Mouse (Mus musculus) intestine, embryonic 15.5 days (tissue): ENCODE data around the gene Gm28308. TPM values are rescaled to one million over a fixed set of nuclear protein-coding genes. Genes with fewer than 3 reads are reported as not detected.
A peak's percentile ranks its signal among the peaks of the same experiment; 100 is the strongest.

Experiments
- ATAC-seq: fragments of 200-750 bp; cut with Nextera tagmentation; 2 replicates; pipeline ENCODE4 v1.8.0; 2017; ENCODE audit warnings: moderate TSS enrichment, moderate library complexity
- H3K27ac ChIP-seq: fragments of 300-500 bp; sonication (generic); 2 replicates; pipeline ENCODE4 v1.5.1; 2015; ENCODE audit warnings: mild to moderate bottlenecking, inconsistent platforms
- H3K27me3 ChIP-seq: fragments of 300-500 bp; sonication (generic); replicated peaks from 2 replicates; pipeline ENCODE4 v1.6.1; 2015; ENCODE audit warnings: inconsistent platforms
- H3K36me3 ChIP-seq: fragments of 300-500 bp; sonication (generic); 2 replicates; pipeline ENCODE4 v1.6.1; 2015; ENCODE audit warnings: inconsistent platforms
- H3K4me1 ChIP-seq: fragments of 300-500 bp; sonication (generic); replicated peaks from 2 replicates; pipeline ENCODE4 v1.6.1; 2015; ENCODE audit warnings: inconsistent platforms
- H3K4me2 ChIP-seq: fragments of 300-500 bp; sonication (generic); replicated peaks from 2 replicates; pipeline ENCODE4 v1.6.1; 2015; ENCODE audit warnings: mild to moderate bottlenecking, inconsistent platforms
- H3K4me3 ChIP-seq: fragments of 300-500 bp; sonication (generic); replicated peaks from 2 replicates; pipeline ENCODE4 v1.5.1; 2015; ENCODE audit warnings: inconsistent platforms
- H3K9ac ChIP-seq: fragments of 300-500 bp; sonication (generic); 2 replicates; pipeline ENCODE4 v1.6.1; 2015; ENCODE audit warnings: inconsistent platforms
- H3K9me3 ChIP-seq: fragments of 300-500 bp; sonication (generic); 2 replicates; pipeline ENCODE4 v1.6.1; 2016; ENCODE audit warnings: inconsistent platforms
- WGBS: fragments of 180-500 bp; shearing (Covaris S2); methylation state at CpG from one replicate; pipeline ENCODE4 v1.1.7; 2015; 5-methylcytosine and 5-hydroxymethylcytosine counted together
- polyA plus RNA-seq: library from polyadenylated mRNA; unstranded; fragments of >200 nt; fragmentation: Nextera tagmentation; extraction: Ambion mirVana; gene quantifications from 2 replicates; pipeline ENCODE4 v1.2.1, GENCODE M21; 2015

Gm28308 gene
- polyA plus RNA-seq, 1 experiment from 2014 or later, result not detected

DNA sequence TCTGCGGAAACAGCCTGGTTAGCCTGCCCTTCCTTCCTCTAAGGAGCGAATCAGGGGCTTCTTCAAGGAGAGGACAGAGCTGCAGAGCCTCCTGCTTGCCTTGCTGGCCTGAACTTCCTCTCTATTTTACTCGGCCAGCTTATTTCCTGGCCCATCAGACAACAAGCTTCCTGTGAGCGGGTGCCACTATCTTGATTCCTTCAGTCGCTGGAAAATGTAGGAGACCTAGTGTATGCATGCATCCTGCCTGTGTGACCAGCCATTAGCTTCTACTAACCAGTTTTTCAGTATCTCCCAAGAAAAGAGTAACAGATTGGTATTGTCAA lies 42.3 kb downstream of the Gm28308 start:
- Histone ChIP-seq H3K27ac (peak overlapping the region; percentile 83), H3K4me2 (peak overlapping the region; percentile 75), H3K9ac (peak overlapping the region; percentile 50), H3K4me1 (peaks cover 25% of the 10 kb centered on the region), H3K27me3 (peaks cover 16% of the 10 kb centered on the region), H3K36me3 (no peaks in the 10 kb centered on the region), H3K9me3 (no peaks in the 10 kb centered on the region), H3K4me3 (0 out of 2 replicates have a peak overlapping the region, but pooled peaks have one; percentile 20)
- WGBS, result 47% methylated on average over 5 of the region's 5 CpGs
- no peak for ATAC-seq

DNA sequence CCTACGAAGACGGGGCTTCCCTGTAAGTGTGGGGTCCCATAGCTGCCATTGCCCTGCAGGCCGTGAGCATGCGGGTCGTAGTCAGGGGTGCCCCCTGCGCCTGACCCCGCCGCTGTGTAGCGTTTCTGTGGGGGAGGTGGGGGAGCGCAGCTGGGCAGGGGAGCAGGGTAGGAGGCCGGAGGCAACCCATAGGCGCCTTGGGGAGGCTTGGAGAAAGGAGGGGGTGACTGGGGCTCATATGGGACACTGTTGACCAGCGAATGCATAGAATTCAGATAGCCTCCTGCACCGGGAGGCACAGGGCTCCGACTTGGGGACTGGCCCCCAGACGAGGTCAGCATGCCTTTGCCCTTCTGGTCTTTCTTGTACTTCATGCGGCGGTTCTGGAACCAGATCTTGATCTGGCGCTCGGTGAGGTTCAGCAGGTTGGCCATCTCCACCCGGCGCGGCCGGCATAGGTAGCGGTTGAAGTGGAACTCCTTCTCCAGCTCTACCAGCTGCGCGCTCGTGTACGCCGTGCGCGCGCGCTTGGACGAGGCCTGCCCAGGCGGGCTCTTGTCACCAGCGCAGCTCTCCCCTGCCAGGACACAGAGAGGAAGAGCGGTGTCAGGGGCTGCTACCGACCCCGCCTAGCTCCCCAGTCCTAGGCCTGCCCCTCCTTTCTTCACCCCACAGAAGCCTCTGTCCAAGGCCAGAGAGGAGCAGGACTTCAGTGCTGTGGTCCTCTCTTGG lies 42.8 kb downstream of the Gm28308 start:
- H3K9ac ChIP-seq, result peak overlapping the region; percentile 50
- WGBS, result 34% methylated on average over 40 of the region's 40 CpGs
- peak overlapping the region; percentile 83 for H3K27ac ChIP-seq
- no peaks in the 10 kb centered on the region for H3K36me3 ChIP-seq
- peak; percentile 22; the same call in 1 of the 2 replicates for ATAC-seq
- peaks cover 25% of the 10 kb centered on the region for H3K4me1 ChIP-seq
- H3K9me3 ChIP-seq, result no peaks in the 10 kb centered on the region
- H3K4me3 ChIP-seq, result peak overlapping the region; percentile 20
- H3K27me3 ChIP-seq, result peaks cover 16% of the 10 kb centered on the region
- peak overlapping the region; percentile 75 for H3K4me2 ChIP-seq

DNA sequence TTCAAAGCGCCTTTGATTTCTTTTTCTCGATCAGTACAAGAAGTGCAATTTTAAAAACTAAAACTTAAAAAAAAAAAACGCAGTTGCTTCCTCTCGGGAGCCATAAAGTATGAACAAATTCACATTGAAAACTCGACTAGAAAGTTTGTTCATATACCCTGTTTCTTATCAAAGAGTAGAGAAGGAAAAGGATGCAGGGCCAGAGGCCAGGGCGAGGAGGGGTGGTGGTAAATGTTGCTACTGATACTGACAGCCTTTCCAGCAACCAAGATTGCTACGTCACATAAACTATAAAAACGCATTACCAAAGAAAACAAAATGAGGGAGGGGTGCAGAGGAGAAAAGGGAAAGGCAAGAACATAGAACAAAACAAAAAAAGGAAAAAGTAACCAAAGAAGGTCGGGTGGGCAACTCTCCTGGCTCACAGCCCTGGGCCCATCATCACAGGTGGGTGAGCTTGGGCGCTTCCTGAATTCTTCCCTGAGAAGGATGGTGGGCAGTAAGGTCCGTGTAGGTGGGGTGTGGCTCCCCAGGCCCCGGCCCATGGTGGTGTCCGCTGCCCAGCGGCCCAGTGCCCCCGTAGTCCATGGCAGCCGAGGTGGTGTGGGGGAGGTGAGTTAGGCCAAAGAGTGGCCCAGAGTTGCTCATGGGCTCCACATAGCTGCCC lies 43.5 kb downstream of the Gm28308 start:
- ATAC-seq, result no peak
- 44% methylated on average over 16 of the region's 16 CpGs for WGBS
- Histone ChIP-seq H3K9me3 (no peaks in the 10 kb centered on the region), H3K27ac (peak overlapping the region; percentile 83), H3K36me3 (no peaks in the 10 kb centered on the region), H3K4me3 (peak overlapping the region; percentile 20), H3K4me1 (peaks cover 24% of the 10 kb centered on the region), H3K27me3 (peaks cover 16% of the 10 kb centered on the region), H3K4me2 (peak overlapping the region; percentile 75), H3K9ac (peak overlapping the region; percentile 50)

DNA sequence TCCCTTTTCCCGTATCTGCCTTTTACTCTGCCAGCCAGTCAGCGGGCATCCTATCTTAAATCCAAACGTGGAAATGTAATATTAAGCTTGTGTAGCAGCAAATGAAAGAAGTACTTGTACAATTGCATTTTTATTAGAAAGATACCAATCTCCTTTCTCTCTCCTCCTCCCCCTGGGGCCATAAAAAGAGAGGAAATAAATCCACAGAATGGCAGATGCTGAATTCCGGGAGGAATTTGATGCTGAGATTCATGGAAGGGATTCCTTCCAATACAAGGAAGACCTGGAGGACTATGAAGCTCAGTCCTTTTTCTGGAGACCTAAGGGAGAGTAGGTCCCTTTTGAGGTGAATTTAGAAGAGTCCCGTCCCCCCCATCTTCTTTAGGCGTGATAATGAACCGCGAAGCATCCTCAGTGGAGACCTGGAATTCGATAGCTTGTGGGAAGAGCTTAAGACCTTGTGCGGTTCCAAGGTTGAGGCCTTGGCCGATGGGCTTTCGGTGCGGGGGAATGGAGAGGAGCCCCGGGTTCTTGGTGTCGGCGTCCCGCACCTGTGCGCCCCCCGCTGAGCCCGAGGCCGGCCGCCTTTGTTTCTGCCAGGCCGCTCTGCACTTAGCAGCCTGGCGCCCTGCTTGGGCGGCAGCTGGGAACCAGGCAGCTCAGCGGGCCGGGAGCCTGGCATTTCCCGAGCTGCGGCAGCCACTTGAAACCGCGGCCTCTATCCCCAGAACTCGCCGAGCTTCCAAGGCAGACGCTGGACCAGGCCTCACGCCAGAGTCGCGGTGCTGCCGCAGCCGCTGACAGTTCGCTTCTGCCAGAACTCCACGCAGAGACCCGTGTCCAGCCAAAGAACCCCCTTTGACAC lies 44.7 kb downstream of the Gm28308 start:
- WGBS, result 33% methylated on average over 42 of the region's 42 CpGs
- Histone ChIP-seq H3K27me3 (peaks cover 22% of the 10 kb centered on the region), H3K9me3 (no peaks in the 10 kb centered on the region), H3K4me1 (peaks cover 30% of the 10 kb centered on the region), H3K4me3 (peak overlapping the region; percentile 29), H3K4me2 (peak overlapping the region; percentile 71), H3K27ac (peak overlapping the region; percentile 78), H3K36me3 (no peaks in the 10 kb centered on the region), H3K9ac (peak overlapping the region; percentile 62)
- no peak for ATAC-seq

DNA sequence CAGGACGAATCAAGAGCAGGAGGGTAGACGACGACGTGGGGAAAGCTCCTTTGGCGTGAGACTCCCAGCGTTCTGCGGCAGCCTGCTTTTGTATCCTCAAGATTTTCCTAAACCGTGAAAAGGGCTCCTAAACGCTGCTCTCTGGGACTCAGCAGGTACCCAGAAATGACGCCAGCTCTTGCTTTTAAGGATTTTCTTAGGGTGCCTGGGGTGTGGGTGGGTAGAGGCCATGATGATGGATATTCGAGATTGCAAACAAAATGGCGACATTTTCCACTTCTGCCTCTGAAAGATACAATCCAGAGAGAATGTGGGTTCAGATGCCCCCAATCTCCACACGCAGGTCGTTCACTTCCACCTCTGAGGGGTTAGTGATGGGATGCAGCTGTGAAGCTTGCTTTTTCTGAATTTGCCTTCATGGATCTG lies 45.4 kb downstream of the Gm28308 start:
- H3K9me3 ChIP-seq, result no peaks in the 10 kb centered on the region
- H3K27ac ChIP-seq, result peak overlapping the region; percentile 78
- no peak for ATAC-seq
- H3K36me3 ChIP-seq, result no peaks in the 10 kb centered on the region
- H3K27me3 ChIP-seq, result peaks cover 28% of the 10 kb centered on the region
- H3K4me1 ChIP-seq, result peaks cover 28% of the 10 kb centered on the region
- peak overlapping the region; percentile 29; the same call in 1 of the 2 replicates for H3K4me3 ChIP-seq
- H3K9ac ChIP-seq, result peak overlapping the region; percentile 62
- 48% methylated on average over 14 of the region's 14 CpGs for WGBS
- peak overlapping the region; percentile 71 for H3K4me2 ChIP-seq

DNA sequence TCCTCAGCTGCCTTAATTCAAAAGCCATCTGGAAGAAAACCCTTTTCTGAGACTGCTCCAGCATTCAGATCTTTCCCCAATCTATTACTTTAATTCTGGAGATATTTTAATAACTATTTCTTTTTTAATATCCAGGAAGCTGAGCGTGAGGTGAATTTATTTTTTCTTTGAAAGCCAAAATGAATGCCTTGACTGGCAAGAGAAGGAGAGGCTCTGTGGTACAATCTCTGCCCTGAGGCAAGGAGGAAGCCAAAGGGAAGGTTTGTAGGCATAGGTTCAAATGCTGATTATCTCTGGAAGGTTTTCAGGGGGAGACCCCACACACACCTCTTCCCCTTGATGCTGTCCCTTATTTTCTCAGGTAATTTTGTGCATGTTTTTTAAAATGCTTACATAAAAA lies 46.0 kb downstream of the Gm28308 start:
- 61% methylated on average over 1 of the region's 1 CpGs for WGBS

DNA sequence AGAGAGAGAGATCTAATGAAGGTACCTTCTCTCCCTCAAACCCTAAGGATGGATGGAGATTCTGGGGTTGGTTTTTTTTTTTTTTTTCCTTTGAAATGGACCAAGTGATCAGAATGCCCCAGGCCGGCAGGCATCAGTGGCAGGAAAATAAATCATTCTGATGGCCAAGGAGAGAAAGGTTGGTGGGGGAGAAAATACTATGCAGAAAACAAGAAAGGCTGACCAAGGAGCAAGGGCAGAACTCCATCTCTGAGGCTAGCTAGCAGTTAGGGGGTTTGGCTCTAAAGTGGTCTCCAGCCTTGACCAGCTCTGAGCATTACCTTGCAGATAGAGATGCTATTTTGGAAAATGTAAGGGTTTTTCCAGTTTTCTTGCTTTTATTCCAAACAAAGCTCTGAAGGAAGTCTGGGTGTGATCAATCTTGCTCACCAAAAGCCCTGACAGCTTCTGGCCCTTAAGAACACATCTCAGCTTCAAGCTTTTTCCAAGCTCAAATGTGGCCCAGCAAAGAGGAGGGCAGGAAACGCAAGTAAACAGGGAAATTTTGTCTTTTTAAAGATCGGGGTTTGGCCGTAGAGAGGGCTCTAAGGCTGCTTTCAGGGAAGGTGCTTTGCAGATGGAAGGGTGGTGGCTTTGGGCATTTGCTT lies 46.6 kb downstream of the Gm28308 start:
- peak overlapping the region; percentile 71 for H3K4me2 ChIP-seq
- no peaks in the 10 kb centered on the region for H3K9me3 ChIP-seq
- peak overlapping the region; percentile 32; the same call in 1 of the 2 replicates for H3K4me3 ChIP-seq
- peak overlapping the region; percentile 62 for H3K9ac ChIP-seq
- 53% methylated on average over 4 of the region's 4 CpGs for WGBS
- no peaks in the 10 kb centered on the region for H3K36me3 ChIP-seq
- H3K27me3 ChIP-seq, result peaks cover 28% of the 10 kb centered on the region
- peaks cover 21% of the 10 kb centered on the region for H3K4me1 ChIP-seq
- ATAC-seq, result no peak
- peak overlapping the region; percentile 78 for H3K27ac ChIP-seq

More for the DNA sequence above, 46.0 kb downstream of the Gm28308 start:
- Histone ChIP-seq H3K9me3 (no peaks in the 10 kb centered on the region), H3K4me2 (peak overlapping the region; percentile 71), H3K9ac (peak overlapping the region; percentile 62), H3K4me3 (peak overlapping the region; percentile 14; the same call in 1 of the 2 replicates), H3K36me3 (no peaks in the 10 kb centered on the region), H3K27ac (peak overlapping the region; percentile 78), H3K27me3 (peaks cover 28% of the 10 kb centered on the region), H3K4me1 (peaks cover 22% of the 10 kb centered on the region)
- ATAC-seq, result no peak

DNA sequence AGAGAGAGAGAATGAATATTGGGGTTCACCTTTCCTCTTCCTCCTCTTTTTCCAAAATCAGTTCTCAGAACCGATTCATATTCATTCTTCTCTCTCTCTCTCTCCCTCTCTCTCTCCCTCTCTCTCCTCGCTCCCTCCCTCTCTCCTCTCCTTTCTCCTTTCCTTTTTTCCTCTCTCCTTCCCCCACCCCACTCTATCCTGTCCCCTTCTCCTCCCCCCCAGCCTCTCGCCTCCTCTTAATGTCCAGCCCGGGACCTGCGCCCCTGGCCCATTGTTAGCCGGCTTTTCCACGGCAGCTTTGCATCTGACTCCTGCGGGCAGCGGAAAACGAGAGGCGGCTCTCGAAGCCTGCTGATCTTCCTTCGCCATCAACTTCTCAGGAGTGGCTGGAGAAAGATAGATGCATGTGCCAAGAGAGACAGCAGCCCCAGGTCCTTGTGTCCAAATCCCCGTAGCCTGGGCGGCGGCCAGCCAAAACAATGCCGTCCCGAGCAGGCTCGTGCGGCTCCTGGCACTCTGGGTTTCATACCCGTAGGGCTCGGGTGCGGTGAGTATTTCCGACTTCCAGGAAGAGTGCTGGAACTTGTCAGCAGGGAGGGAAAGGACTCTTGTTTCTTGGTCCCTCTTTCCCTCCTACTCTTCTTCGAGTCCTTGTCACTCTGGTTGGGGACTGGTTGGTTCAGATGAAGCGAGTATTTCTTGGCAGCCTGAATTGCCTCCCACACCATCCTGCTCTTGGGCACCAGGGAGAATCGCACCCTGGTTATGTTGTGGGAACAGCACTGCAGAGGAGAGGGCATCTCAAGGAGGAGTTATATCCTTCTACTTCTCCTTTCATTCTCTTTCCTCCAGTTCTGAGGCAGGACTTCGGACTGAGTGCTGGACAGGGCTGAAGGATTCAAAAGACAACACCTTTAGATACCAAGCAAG lies 47.4 kb downstream of the Gm28308 start:
- H3K27me3 ChIP-seq, result peaks cover 24% of the 10 kb centered on the region
- H3K4me2 ChIP-seq, result peak overlapping the region; percentile 71
- 29% methylated on average over 28 of the region's 28 CpGs for WGBS
- no peaks in the 10 kb centered on the region for H3K36me3 ChIP-seq
- H3K4me1 ChIP-seq, result peaks cover 21% of the 10 kb centered on the region
- ATAC-seq, result no peak
- H3K9ac ChIP-seq, result peak overlapping the region; percentile 62
- no peaks in the 10 kb centered on the region for H3K9me3 ChIP-seq
- H3K4me3 ChIP-seq, result peak overlapping the region; percentile 49
- H3K27ac ChIP-seq, result peak overlapping the region; percentile 87

DNA sequence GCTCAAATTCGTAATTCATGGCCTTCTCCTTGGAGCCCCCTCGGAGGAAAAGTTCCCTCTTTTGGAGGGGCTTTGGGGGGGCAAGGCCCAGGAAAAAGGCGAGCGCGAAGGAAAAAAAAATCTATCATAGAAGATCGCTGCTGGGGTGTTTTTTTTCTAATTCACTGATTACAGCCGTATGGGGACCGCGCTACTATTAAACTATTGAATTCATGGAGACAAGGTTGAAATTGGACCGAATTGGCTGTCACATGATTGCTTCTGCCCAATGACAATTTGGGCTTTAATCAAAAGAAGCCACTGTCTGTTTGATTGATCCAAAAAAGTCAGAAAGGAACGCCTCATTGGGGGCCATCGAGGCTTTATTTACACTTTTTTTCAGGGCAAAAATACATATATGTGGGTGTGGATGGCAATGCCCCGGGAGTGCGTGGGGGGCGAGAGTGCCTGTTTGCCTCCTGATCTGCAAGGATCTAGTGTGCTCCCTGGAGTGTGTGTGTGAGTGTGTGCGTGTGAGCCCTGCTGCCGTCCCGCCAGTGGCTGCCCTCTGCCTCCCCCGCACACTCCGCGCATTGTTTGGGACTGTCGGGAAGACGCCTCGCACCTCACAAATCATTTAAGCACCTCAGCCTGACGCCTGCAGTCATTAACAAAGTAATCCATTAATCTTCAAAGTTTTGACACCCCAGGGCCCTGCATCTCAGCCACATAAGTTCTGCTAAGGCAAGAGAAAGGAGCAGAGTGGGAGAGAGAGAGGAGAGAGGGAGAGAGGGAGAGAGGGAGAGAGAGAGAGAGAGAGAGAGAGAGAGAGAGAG lies 48.3 kb downstream of the Gm28308 start, which contains the start of gene Hoxa2:
Gene Hoxa2 (minus strand): TSS at position 206 of the 815 bp plus-strand sequence.
- 12% methylated on average over 25 of the region's 25 CpGs for WGBS
- no peak for ATAC-seq
- H3K4me1 ChIP-seq, result peaks cover 30% of the 10 kb centered on the region

DNA sequence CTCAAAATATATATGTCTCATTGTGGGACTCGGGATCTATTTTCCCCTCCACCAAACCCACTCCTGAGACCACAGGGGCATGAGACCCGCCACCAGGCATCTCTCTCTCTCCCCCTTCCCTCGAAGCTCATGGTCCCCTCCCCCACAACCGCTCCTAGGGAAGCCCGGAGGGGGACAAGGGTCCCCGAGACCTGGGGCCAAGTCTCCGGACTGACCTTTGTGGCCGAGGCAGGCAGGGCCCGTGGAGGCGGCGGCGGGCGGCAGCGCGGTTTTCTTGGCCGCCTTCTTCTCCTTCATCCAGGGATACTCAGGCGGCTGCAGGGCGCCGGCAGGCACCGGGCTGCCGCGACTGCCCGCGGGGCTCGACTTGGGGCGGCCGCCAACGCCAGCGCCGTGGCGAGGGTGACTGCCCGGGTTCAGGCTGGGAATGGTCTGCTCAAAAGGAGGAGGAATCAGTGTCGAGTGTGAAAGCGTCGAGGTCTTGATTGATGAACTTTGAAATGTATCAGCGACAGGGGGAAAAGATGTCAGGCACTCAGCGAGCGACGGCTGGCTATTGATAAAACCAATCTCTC lies 49.0 kb downstream of the Gm28308 start:
- peak overlapping the region; percentile 71 for H3K4me2 ChIP-seq
- peak overlapping the region; percentile 62 for H3K9ac ChIP-seq
- no peak for ATAC-seq
- peak overlapping the region; percentile 49 for H3K4me3 ChIP-seq
- H3K36me3 ChIP-seq, result no peaks in the 10 kb centered on the region
- WGBS, result 7% methylated on average over 39 of the region's 39 CpGs
- H3K4me1 ChIP-seq, result peaks cover 36% of the 10 kb centered on the region
- H3K27me3 ChIP-seq, result peaks cover 15% of the 10 kb centered on the region
- H3K9me3 ChIP-seq, result no peaks in the 10 kb centered on the region
- peak overlapping the region; percentile 87 for H3K27ac ChIP-seq

More for the DNA sequence above, 48.3 kb downstream of the Gm28308 start, which contains the start of gene Hoxa2:
- H3K4me2 ChIP-seq, result peak within 1 kb of the TSS; percentile 71
- H3K4me3 ChIP-seq, result peak within 1 kb of the TSS; percentile 49
- H3K9ac ChIP-seq, result peak within 1 kb of the TSS; percentile 62
- H3K27ac ChIP-seq, result peak within 1 kb of the TSS; percentile 87
- no peaks in the 10 kb centered on the region for H3K9me3 ChIP-seq
- H3K36me3 ChIP-seq, result no peaks in the 10 kb centered on the region
- H3K27me3 ChIP-seq, result peaks cover 17% of the 10 kb centered on the region
